Mouse (Mus musculus): ENCODE data around the gene Sytl5. TPM values are rescaled to one million over a fixed set of nuclear protein-coding genes. Genes with fewer than 3 reads are reported as not detected.

Gene Sytl5
- total and polyA plus RNA-seq, 3 experiments = not detected

GRCm38 (mm10) chrX:10007675-10008270 is 122.4 kb downstream of the Sytl5 start:
- no peaks in the 10 kb centered on the region for H3K9me3 ChIP-seq (replicated peaks; ENCODE audit: insufficient read depth, low read length)
- no peak overlapping the region for H3K4me3 ChIP-seq (ENCODE audit: control insufficient read depth in 1 of 2, insufficient read depth in 1 of 2, low read depth in 2 of 2, low read length in 2 of 2)
- H3K36me3 ChIP-seq (ENCODE audit: control insufficient read depth in 1 of 2, insufficient read depth in 2 of 2, low read length in 2 of 2) = no peaks in the 10 kb centered on the region
- no peak overlapping the region for H3K27ac ChIP-seq (ENCODE audit: control insufficient read depth, low read depth, low read length)
- no peaks in the 10 kb centered on the region for H3K4me1 ChIP-seq (ENCODE audit: control insufficient read depth in 1 of 2, insufficient read depth in 2 of 2, low read length in 2 of 2)
- DNase-seq (ENCODE audit: low read depth, low spot score) = no peak
- H3K27me3 ChIP-seq (ENCODE audit: control insufficient read depth in 1 of 2, insufficient read depth in 2 of 2, low read length in 2 of 2) = no peaks in the 10 kb centered on the region
- H3K79me2 ChIP-seq (ENCODE audit: control insufficient read depth, insufficient read depth, low read length, poor library complexity) = no peaks in the 10 kb centered on the region
- H3K9ac ChIP-seq (ENCODE audit: control insufficient read depth, low read depth, low read length, poor library complexity, severe bottlenecking) = no peak overlapping the region
- no peak for TF ChIP-seq MAZ (IDR thresholded peaks at IDR 0.05; ENCODE audit: low read depth, low read length)

GRCm38 (mm10) chrX:10010202-10010601 is 124.8 kb downstream of the Sytl5 start:
- TF ChIP-seq POLR2A (IDR thresholded peaks at IDR 0.05; ENCODE audit: control insufficient read depth in 1 of 2, insufficient read depth in 1 of 2, low read depth in 1 of 2, low read length in 2 of 2, poor library complexity in 1 of 2) (no peak), ELF1 (IDR thresholded peaks at IDR 0.05; ENCODE audit: low read depth, low read length) (no peak), POLR2AphosphoS5 (IDR thresholded peaks at IDR 0.05; ENCODE audit: borderline replicate concordance, low read depth, low read length) (no peak), RCOR1 (IDR thresholded peaks at IDR 0.05; ENCODE audit: low read depth, low read length) (no peak), MAX (IDR thresholded peaks at IDR 0.05; ENCODE audit: low read length) (no peak), ZC3H11A (IDR thresholded peaks at IDR 0.05; ENCODE audit: low read depth, low read length) (no peak), CHD1 (IDR thresholded peaks at IDR 0.05; ENCODE audit: low read depth, low read length) (no peak), SIN3A (IDR thresholded peaks at IDR 0.05; ENCODE audit: low read length) (no peak), CTCF (IDR thresholded peaks at IDR 0.05 in 2 of 3, conservative IDR thresholded peaks at IDR 0.05 in 1 of 3; ENCODE audit: control insufficient read depth in 1 of 3, insufficient read depth in 1 of 3, low read depth in 2 of 3, low read length in 3 of 3, poor library complexity in 1 of 3, severe bottlenecking in 1 of 3) (no peak), KAT2A (conservative IDR thresholded peaks at IDR 0.05; ENCODE audit: low read depth, low read length) (no peak)

GRCm38 (mm10) chrX:10034666-10035065 is 149.2 kb downstream of the Sytl5 start:
- no peak for DNase-seq (ENCODE audit: low read depth, low spot score)
- H3K27ac ChIP-seq (ENCODE audit: control insufficient read depth, low read depth, low read length) = no peak overlapping the region
- TF ChIP-seq MAX (IDR thresholded peaks at IDR 0.05; ENCODE audit: low read length) (no peak), USF1 (IDR thresholded peaks at IDR 0.05; ENCODE audit: low read depth, low read length) (no peak), NELFE (IDR thresholded peaks at IDR 0.05; ENCODE audit: low read depth, low read length) (no peak), MYB (IDR thresholded peaks at IDR 0.05; ENCODE audit: low read depth, low read length) (no peak), NRF1 (IDR thresholded peaks at IDR 0.05; ENCODE audit: insufficient read depth, low read depth, low read length, poor library complexity, severe bottlenecking) (no peak), ZNF384 (IDR thresholded peaks at IDR 0.05; ENCODE audit: low read depth, low read length) (no peak), EP300 (IDR thresholded peaks at IDR 0.05; ENCODE audit: low read depth in 1 of 2, low read length in 2 of 2) (no peak)

More at GRCm38 (mm10) chrX:10010202-10010601, 124.8 kb downstream of the Sytl5 start:
- Histone ChIP-seq H3K79me2 (ENCODE audit: control insufficient read depth, insufficient read depth, low read length, poor library complexity) (no peaks in the 10 kb centered on the region), H3K27me3 (ENCODE audit: control insufficient read depth in 1 of 2, insufficient read depth in 2 of 2, low read length in 2 of 2) (no peaks in the 10 kb centered on the region), H3K27ac (ENCODE audit: control insufficient read depth, low read depth, low read length) (no peak overlapping the region), H3K4me3 (ENCODE audit: control insufficient read depth in 1 of 2, insufficient read depth in 1 of 2, low read depth in 2 of 2, low read length in 2 of 2) (no peak overlapping the region), H3K36me3 (ENCODE audit: control insufficient read depth in 1 of 2, insufficient read depth in 2 of 2, low read length in 2 of 2) (no peaks in the 10 kb centered on the region), H3K9ac (ENCODE audit: control insufficient read depth, low read depth, low read length, poor library complexity, severe bottlenecking) (no peak overlapping the region), H3K9me3 (replicated peaks; ENCODE audit: insufficient read depth, low read length) (no peaks in the 10 kb centered on the region), H3K4me1 (ENCODE audit: control insufficient read depth in 1 of 2, insufficient read depth in 2 of 2, low read length in 2 of 2) (no peaks in the 10 kb centered on the region)
- DNase-seq (ENCODE audit: low read depth, low spot score) = no peak

More at GRCm38 (mm10) chrX:10034666-10035065, 149.2 kb downstream of the Sytl5 start:
- no peak overlapping the region for H3K9ac ChIP-seq (ENCODE audit: control insufficient read depth, low read depth, low read length, poor library complexity, severe bottlenecking)
- H3K36me3 ChIP-seq (ENCODE audit: control insufficient read depth in 1 of 2, insufficient read depth in 2 of 2, low read length in 2 of 2) = no peaks in the 10 kb centered on the region
- H3K9me3 ChIP-seq (replicated peaks; ENCODE audit: insufficient read depth, low read length) = no peaks in the 10 kb centered on the region
- H3K27me3 ChIP-seq (ENCODE audit: control insufficient read depth in 1 of 2, insufficient read depth in 2 of 2, low read length in 2 of 2) = no peaks in the 10 kb centered on the region
- no peaks in the 10 kb centered on the region for H3K79me2 ChIP-seq (ENCODE audit: control insufficient read depth, insufficient read depth, low read length, poor library complexity)
- no peaks in the 10 kb centered on the region for H3K4me1 ChIP-seq (ENCODE audit: control insufficient read depth in 1 of 2, insufficient read depth in 2 of 2, low read length in 2 of 2)
- no peak overlapping the region for H3K4me3 ChIP-seq (ENCODE audit: control insufficient read depth in 1 of 2, insufficient read depth in 1 of 2, low read depth in 2 of 2, low read length in 2 of 2)
